Mouse (Mus musculus) heart, adult 2 months (tissue): ENCODE measurements around the gene Slc23a2.

Source experiments
- EP300 ChIP-seq: fragments of 200-500 bp; IDR thresholded peaks from 2 replicates; pipeline ENCODE4 v1.6.1; 2011; ENCODE audit warnings: low read depth, low read length, control low read depth; ENCODE audit not compliant: insufficient read depth
- POLR2A ChIP-seq: fragments of 200-500 bp; IDR thresholded peaks from 2 replicates; pipeline ENCODE4 v1.6.1; 2011; ENCODE audit warnings: mild to moderate bottlenecking, low read depth, low read length, control low read depth; ENCODE audit not compliant: insufficient read depth

DNA sequence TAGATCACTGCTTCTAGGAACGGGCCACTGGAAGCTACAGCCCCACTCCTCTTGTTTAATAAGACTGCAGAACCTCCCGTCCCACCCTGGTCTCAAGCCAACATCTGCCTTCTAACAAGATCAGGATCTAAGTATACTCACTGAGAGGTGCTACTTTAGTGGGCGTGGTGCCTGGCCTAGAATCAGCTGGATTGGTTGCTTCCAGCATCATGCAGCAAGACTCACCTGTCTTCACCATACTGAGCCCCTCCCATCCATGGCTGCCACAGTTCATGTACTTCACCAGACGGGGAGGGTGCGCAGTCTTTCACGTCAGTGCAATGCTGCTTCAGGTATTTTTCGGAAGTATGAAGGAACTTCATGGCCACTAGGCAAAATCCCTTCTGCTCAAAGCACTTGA is 34.5 kb upstream of the Slc23a2 start:
- TF ChIP-seq EP300 (no peak), POLR2A (no peak)
